Mouse (Mus musculus) layer of hippocampus, adult 18-20 months (tissue): ENCODE results near the gene Pstk. TPM values are rescaled to one million over a fixed set of nuclear protein-coding genes. Genes with fewer than 3 reads are reported as not detected.
"Not testable (repeated sequence)": the region's sequence is repeated elsewhere in the genome, so short reads cannot be mapped to it uniquely, and the experiment has no call there.

Experiments used
- DNase-seq, 2 experiments: peaks; one replicate each; pipeline ENCODE4 v3.0.0; 2022; ENCODE audit warnings: low spot score in 2 of 2
- total RNA-seq, 2 experiments: library from RNA; stranded (reverse); gene quantifications; 2 replicates each; pipeline ENCODE4 v1.2.3; 2021

The Pstk gene
- total RNA-seq, 2 experiments from 2014 or later: 47.4 to 48.0 TPM

DNA sequence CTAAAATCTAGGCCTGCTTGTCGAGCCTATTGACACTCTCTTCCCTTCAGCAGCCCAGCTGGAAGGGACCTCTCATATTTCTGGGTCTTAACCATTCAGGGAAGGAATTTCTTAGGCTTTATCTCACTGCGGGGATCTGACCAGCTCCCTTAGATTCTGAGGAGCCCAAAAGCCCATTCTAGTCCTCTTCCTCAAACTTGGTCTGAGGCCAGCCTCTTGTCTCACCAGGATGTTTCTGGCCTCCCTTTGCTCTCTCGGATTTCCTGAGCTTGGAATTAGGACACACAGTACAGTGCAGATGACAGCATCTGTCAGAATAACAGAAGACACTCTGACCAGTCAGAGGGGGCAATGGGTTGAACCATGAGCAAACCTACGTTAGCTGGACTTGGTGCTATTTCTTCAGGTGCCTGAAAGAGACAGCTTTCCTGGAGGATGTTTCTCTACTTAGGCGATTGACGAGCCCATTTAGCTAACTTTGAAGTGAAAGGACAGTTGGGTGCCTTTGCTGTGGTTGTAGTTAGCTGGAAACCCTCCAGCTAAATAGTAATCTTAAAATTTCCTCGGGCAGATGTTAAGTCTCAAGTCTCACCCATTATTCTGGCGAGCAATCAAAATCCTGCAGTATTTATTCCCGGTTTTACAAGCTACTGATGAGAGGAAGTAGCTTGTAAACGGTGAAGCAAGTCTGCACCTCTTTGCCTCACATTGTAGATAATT lies 40.4 kb downstream of the Pstk start:
- DNase-seq: peak in 1 of 2 experiments; percentile 26

DNA sequence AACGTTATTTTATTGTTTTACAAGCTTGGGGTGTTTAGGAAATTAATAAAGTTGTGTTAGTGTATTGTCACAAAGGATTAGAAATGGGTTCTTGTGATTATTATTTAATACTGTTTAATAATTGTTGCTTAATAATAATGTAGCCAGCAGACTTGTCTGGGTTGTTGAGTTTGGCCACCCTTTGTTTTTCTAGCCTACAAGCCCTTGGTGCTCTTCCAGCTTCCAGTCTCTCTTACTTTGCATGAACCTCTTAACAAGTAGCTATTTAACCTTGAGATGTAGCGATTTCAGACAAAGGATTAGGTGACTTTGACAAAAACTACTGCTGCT lies 41.0 kb downstream of the Pstk start:
- DNase-seq: no peak

DNA sequence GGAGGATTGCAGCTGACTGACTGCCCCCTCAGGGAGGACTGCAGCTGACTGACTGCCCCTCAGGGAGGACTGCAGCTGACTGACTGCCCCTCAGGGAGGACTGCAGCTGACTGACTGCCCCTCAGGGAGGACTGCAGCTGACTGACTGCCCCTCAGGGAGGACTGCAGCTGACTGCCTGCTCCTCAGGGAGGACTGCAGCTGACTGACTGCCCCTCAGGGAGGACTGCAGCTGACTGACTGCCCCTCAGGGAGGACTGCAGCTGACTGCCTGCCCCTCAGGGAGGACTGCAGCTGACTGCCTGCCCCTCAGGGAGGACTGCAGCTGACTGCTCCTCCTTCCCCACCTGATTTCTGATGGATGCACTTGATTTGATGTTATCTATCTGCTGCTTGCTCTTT lies 45.8 kb downstream of the Pstk start:
- DNase-seq: not testable (repeated sequence)

DNA sequence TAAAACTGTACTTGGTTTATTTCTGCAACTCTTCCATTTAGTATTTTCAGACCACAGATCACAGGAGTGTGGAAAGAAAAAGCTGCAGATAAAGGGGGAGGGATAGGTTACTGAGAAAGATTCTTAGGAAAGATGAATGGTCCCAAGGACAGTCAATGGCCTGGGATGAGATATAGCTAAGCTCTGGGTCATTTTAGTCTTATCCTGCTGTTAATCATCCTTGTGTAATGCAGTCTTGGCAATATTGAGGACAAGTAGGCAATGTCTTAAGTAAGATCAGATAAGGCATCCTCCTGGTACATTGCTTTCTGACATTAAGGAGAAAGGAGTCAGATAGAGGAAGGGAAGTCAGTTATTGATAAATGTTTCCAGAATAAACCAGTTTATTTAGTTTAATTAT lies 46.7 kb downstream of the Pstk start:
- no peak for DNase-seq

DNA sequence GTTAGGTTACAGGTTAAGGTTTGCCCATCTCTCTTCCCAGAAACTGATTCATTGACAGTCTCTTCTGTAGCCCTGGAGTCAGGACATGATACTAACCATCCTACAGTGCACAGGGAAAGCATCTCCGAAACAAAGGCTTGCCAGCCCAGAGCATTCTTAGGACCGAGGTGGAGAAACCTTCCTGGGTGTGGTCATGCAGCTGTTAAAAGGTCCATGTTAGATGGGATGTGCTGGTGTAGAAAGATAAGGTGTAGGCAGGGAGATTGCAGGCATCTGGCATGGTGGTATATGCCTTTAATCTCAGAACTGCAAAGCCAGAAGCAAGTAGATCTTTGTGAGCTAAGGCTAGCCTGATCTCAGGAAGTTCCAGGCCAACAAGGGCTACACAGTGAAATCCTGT lies 54.0 kb downstream of the Pstk start:
- DNase-seq: no peak

DNA sequence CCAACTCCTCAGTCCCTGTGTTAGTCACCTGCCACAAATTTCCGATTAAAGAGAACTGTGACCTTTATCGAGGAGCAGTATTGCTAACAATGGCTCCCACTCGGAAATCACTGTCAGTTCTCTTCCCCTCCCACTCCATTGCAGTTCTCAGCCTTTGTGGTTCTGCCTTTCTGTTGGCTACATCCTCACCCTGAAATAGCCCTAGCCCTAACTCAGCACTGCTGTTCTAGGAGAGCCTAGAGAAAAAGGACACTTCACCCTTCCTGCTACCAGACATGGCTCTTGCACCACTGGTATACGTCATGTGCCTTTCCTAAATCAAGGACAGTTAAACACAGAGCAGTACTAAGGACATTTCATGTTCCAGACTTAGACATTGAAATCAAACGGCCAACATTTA lies 56.4 kb downstream of the Pstk start:
- no peak for DNase-seq

DNA sequence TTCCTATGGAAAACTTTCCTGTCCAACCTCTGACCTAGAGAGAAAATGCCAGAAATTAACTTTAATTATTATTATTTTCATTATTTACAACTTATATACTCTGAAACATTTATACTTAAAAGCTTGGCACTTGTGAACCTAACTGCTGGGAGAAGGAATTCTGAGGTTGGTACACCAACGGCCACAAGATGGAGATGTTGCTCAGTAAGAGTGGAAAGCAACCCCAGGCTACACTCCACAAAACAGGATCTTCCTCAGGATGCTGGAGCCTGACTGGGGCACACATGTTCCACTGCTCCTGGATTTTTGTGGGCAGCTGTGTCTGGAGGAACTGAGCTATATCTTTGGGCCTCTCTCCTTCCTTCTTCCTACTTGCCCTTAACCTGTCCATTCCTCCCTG lies 61.3 kb downstream of the Pstk start:
- peak in 1 of 2 experiments; percentile 72 for DNase-seq

DNA sequence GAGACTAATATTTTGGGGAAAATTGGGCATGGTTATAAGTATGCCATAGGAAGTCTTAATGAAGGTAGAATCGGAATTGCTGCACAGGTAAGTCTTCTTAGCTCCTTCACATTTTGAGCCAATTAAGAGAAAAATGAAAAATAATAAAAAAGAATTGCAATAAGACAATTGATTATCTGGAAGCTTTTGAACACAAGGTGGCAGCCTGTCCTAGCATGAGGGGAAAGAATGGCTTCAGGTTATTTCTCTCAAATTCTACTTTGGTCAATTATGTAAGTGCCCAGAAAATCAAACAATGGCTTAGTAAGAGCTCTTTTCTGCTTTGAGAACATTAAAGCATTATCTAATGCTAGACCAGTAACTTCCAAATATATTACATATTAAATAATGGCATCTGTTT lies 63.3 kb downstream of the Pstk start:
- DNase-seq: no peak

DNA sequence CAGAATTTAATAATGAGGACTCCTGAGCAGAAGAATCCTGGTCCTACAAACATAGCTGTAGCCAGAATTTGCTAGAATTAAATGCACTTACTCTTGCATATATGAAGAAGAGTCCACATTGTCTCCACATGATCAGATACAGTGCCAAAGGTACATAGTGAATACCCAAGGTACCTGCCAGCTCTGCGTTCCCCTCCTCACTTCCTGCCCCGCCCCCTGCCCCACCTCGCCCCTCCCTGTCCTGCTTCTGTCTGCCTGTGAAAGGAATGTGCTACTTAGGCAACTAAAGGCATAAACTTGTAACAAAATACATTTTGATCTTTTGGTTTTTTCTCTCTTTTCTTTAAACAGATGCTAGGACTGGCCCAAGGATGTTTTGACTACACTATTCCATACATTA lies 66.1 kb downstream of the Pstk start:
- DNase-seq: no peak

Other genes with a start within 250 kb of the Pstk start
- not detected for gene 4933402N03Rik, start 224.8 kb upstream of the Pstk start, total RNA-seq
- not detected for gene 5430419D17Rik, start 196.7 kb upstream of the Pstk start, total RNA-seq
- not detected for gene Cuzd1, start 48.8 kb upstream of the Pstk start, total RNA-seq
- gene Fam24b, start 41.6 kb upstream of the Pstk start, total RNA-seq: under 1 TPM in 1 of 2 experiments, not detected in 1; 0.50 TPM
- gene Fam24a, start 37.3 kb upstream of the Pstk start, total RNA-seq: not detected
- 10 to 100 TPM; 32.4 to 33.3 TPM for gene 2310057M21Rik, start 8.4 kb upstream of the Pstk start, total RNA-seq
- gene Ikzf5, start 39.4 kb downstream of the Pstk start, total RNA-seq: 10 to 100 TPM; 47.7 to 50.9 TPM
- 100 to 1,000 TPM; 107 to 108 TPM for gene Acadsb, start 39.5 kb downstream of the Pstk start, total RNA-seq
- gene Hmx3, start 171.7 kb downstream of the Pstk start, total RNA-seq: not detected
- gene Hmx2, start 177.6 kb downstream of the Pstk start, total RNA-seq: not detected
- gene Bub3, start 189.1 kb downstream of the Pstk start, total RNA-seq: 10 to 100 TPM; 60.9 to 63.2 TPM